Mouse (Mus musculus) inflammation-experienced regulatory T-cells, adult 6 months (primary cell): ENCODE results near the gene Stmn1. TPM values are rescaled to one million over a fixed set of nuclear protein-coding genes. Genes with fewer than 3 reads are reported as not detected.

ENCODE experiments used
- ATAC-seq: one replicate; pipeline ENCODE4 v1.8.0; 2017
- polyA plus RNA-seq, 3 experiments: library from polyadenylated mRNA; unstranded; fragments of 100-300 nt; shearing (Covaris generic); gene quantifications; one replicate each; pipeline ENCODE4 v1.2.1; 2017

Gene Stmn1
- polyA plus RNA-seq, 3 experiments from 2014 or later: 62.2 to 637 (median 91.9) TPM

GRCm38 (mm10) chr4:134460277-134460676, 7.8 kb upstream of the Stmn1 start:
- peak; percentile 48 for ATAC-seq

- ATAC-seq: no peak
These were observed 6.9 kb upstream of the Stmn1 start for GRCm38 (mm10) chr4:134461252-134461651.

- no peak for ATAC-seq
These were observed 2.3 kb upstream of the Stmn1 start for GRCm38 (mm10) chr4:134465789-134466188.

GRCm38 (mm10) chr4:134466381-134467262, 1.5 kb upstream of the Stmn1 start:
- no peak for ATAC-seq

- no peak for ATAC-seq
These were observed 495 bp upstream of the Stmn1 start for GRCm38 (mm10) chr4:134467435-134468214.

- peak; percentile 79 for ATAC-seq
These were observed 602 bp downstream of the Stmn1 start for GRCm38 (mm10) chr4:134468578-134469266.

- peak; percentile 11 for ATAC-seq
These were observed 1.2 kb downstream of the Stmn1 start for GRCm38 (mm10) chr4:134469341-134469796.

- no peak for ATAC-seq
These were observed 1.9 kb downstream of the Stmn1 start for GRCm38 (mm10) chr4:134469985-134470384.

DNA sequence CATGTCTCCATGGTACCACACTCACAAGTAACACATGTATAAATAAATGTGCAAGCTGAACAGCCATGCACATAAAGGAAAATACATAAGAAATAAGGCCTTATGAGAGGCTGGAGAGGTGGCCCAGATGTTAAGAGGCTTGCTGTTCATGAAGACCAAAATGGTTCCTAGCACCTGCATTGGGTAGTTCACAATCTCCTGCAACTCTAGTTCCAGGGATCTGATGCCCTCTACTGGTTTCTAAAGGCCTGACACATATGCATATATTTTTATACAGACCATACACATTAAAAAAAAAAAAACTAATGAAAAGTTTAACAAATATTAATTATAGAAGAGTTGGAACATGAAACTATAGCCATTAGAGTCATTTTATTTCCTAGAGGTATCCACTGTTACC, 3.3 kb downstream of the Stmn1 start:
- no peak for ATAC-seq

DNA sequence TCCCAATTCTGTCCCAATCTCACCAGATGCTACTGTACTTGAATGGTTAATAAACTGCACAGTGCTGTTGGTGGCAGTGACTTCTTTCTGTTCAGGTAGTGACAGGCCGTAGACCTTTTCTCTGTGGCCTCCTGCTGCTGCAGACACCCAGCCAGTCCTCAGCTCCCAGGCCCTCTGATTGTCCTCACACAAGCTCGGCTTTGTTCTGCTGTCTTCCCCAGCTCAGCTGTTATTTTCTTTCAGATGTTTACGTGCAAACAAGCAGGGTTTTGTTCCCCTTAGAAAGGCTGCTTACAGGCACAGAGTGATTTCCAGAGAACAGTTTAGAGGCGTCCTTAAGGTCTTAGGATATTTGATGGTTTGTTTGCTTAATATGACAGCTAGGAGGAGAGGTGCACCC, 5.6 kb downstream of the Stmn1 start:
- ATAC-seq: no peak

DNA sequence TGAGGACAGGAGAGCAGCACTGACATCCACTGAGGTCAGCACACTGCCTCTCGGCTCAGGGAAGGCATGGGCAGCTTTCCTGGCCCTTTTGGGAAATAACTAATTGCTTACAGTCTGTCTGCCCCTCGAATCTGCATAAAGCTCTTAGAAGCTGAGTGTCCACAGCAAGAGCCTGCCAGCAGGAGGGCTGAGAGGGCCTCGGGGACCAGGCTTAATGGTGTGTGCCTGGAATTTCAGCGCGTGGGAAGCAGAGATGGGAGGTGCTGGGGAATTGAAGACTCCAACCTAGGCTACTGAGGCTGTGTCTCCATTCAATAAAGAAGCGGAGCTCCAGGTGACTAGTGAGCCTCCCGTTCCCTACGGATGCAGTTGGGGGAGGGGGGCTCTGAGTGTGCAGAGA, 6.1 kb downstream of the Stmn1 start:
- ATAC-seq: no peak

- no peak for ATAC-seq
These were observed 8.8 kb downstream of the Stmn1 start for GRCm38 (mm10) chr4:134476899-134477298.

DNA sequence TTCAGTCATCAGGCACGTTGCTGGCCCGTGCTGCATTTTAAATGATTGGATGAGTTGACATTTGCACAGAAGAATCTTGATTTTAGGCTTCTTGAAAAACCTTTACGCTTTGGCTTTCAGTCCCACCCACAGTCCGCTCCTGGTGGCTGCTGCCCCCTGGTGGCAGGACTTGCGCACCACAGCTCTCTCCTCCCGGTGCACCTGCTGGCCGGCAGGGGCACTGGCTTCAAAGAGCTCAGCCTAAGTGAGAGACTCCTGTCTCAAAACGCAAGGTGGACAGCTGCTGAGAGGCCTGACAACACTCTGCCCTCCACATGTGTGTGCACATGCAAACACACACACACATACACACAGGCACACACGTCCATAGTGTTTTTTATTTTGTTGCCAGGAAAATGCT, 9.9 kb downstream of the Stmn1 start:
- peak; percentile 96 for ATAC-seq

- ATAC-seq: no peak
These were observed 11.7 kb downstream of the Stmn1 start for GRCm38 (mm10) chr4:134479839-134480238.

DNA sequence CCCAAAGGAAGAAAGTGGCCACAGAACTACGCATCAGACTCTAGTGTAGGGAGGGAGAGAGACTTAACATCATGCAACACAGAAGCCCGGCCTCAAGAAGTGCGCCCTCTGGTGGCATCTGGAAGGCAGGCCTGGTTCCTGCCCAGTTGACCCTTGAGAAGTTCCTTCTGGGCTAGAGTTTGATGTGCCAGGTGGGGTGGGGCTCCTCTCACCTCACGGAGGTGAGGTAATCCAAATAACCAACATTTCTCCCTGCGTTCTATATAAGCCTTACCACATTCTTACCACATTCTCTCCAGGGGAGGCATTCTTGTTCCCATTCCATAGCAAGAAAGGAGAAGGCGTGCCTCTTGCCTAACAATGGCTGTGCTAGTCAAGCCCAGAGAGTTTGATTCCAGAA, 12.7 kb downstream of the Stmn1 start:
- peak; percentile 50 for ATAC-seq

- ATAC-seq: no peak
These were observed 13.2 kb downstream of the Stmn1 start for GRCm38 (mm10) chr4:134481270-134481669.

DNA sequence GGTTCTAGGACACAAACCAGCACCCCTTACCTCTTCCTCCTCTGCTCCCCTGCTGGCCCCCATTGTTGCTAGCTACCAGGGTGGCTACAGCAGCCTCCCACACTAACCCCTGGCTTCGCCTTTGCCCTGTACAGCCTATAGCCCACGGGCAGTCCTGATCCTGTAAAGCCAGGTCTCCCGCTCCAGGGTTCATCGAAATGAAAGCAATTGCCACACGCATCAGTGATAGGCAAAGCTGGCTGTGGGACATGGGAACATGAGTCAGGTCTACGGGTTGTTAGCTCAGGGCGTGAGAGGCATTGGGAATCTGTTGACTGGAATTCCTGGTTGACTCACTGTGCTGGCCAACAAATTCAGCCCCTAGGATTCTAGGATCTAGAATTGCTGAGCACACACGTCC, 14.3 kb downstream of the Stmn1 start:
- ATAC-seq: no peak

DNA sequence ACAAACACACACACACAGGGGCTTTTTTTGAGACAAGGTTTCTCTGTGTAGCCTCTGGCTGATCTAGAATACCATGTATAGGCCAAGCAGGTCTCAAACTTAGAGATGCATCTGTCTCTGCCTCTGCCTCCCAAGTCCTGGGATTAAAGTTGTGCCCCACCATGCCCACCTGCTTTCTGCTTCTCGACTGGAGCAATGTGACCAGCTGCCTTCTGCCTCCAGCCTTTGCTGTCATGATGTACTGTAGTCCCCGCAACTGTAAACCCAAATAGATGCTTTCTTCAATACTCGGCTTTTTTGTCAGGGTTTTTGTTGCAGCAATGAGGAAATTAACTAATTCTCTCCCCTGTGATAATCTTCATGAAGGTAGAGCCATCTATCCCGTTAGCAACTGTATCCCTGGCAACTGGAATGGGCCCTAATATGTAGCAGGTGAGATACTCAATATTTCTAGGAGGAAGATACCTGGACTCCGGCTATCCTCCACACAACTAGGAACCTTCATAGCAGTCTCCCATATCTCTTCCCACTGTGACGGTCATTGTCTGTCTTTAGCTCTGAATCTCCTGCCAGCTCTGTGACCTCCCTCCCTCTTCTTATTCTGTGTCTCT, 15.1 kb downstream of the Stmn1 start:
- ATAC-seq: no peak

DNA sequence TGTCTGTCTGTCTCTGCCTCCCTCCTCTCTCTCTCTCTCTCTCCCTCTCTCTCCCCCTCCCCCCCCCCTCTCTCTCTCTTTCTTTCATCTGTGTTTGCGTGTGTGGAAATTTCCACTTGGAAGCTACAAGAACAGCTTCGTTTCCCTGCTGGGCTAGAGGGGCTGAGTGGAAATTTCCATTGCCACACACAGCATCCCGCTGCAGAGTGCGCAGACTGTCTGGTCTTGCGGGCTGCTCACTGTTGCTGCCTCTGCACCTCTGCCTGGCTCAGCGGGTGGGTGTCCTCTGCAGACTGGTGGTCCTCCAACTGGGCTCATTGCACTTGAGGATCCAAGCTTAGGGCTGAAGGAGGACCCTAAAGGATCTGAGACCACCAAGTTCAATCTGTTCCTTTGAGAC, 15.6 kb downstream of the Stmn1 start:
- no peak for ATAC-seq

- ATAC-seq: no peak
These were observed 16.1 kb downstream of the Stmn1 start for GRCm38 (mm10) chr4:134484231-134484630.

DNA sequence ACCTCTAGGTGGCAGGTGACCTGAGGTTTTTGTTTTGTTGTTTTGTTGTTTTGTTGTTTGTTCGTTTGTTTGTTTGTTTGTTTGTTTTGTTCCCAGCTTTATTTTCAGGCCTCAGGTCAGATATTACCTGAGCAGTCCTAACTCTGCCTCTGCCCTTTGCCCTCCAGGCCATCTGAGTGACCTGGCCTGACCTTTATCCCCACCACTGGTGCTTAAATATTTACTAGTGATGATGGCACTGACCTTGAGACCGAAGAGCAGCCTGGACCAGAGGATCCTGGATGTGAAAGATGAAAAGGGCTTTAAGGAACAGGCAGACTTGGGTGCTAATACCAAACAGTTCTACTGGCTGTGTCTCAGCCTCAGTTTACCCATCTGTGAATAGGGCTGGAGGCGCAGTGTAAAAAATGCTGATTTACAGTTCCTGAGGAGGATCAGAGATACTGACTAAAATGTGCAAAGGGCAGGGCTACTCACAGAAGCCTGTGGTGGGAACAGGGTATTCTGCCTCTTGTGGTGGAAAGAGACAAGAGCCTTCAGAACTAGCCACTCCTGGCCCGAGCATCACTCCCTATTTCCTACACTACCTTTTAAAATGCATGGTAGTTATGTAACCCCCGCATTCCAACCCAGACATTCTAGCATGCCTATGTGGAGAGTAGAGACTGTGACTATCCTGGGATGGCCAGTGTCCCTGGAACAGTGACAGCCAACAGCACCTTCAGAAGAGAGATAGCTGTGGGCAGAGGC, 17.2 kb downstream of the Stmn1 start:
- no peak for ATAC-seq

GRCm38 (mm10) chr4:134488211-134488610, 20.1 kb downstream of the Stmn1 start:
- ATAC-seq: no peak
